Mouse (Mus musculus) liver, postnatal 0 days (tissue): ENCODE measurements around the gene Mdn1.
A peak's percentile ranks its signal among the peaks of the same experiment; 100 is the strongest.

Experiments
- CTCF ChIP-seq: sonication (generic); IDR thresholded peaks from 2 replicates; pipeline ENCODE4 v1.5.1; 2016; ENCODE audit warnings: antibody characterized with exemption, low read depth
- EP300 ChIP-seq: IDR thresholded peaks from 2 replicates; pipeline ENCODE4 v1.6.1; 2016; ENCODE audit warnings: antibody characterized with exemption, low read depth, mild to moderate bottlenecking

DNA sequence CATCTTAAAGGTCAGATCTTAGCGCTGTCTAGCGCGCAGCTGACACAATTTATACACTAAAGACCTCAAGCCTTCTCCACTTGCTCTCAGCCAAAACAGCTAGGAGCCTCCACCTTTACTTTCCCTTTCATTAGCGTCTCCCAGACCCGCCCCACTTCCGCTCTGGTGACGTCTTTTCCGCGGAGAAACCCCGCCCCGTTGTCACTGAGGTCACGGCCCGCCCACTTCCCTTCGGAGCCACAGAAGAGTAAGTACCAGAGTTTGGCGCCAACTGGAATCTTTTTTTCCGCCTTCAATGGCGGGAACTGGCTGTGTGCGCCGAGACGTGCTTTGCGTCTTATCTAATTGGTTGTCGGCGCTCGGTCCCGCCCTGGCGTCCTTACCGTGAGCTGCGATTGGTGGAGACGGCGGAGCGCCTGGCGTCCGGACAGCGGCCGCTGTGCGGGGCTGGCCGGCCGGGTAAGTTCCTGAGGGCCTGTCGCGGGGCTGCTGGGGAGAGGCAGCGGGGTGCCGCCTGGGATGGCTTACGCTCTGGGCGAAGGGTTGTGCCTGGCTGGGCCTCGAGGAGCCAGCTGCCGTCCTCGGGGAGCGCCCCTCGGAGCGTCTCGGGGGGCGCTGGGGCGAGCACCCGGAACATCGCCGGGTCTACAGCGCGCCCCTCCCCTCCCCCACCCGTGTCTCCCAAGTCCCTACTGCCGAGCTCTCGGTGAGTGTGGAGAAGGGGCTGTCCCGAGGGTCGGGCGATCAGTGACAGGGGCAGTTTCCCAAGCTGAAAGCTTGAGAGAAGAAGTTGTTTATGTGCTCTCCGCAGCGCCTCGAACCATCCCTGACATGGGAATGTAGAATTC, 41.7 kb upstream of the Mdn1 start, which contains the start of gene Casp8ap2:
- TF ChIP-seq CTCF (no peak), EP300 (peak; percentile 20; the same call in 1 of the 2 replicates)
